Mouse (Mus musculus): ENCODE results near the gene Nfrkb.

The Nfrkb gene

GRCm38 (mm10) chr9:31428971-31429370 lies 43.0 kb downstream of the Nfrkb start:
- DNase-seq (ENCODE audit: low read depth) = no peak

- DNase-seq (ENCODE audit: low read depth) = no peak
These were observed 44.0 kb downstream of the Nfrkb start for GRCm38 (mm10) chr9:31430011-31430410.

GRCm38 (mm10) chr9:31431751-31432150 lies 45.8 kb downstream of the Nfrkb start:
- no peak for DNase-seq (ENCODE audit: low read depth)

- DNase-seq (ENCODE audit: low read depth) = no peak
These were observed 46.5 kb downstream of the Nfrkb start for GRCm38 (mm10) chr9:31432336-31432975.

- no peak for DNase-seq (ENCODE audit: low read depth)
These were observed 47.4 kb downstream of the Nfrkb start for GRCm38 (mm10) chr9:31433431-31433830.

- no peak for DNase-seq (ENCODE audit: low read depth)
These were observed 49.4 kb downstream of the Nfrkb start for GRCm38 (mm10) chr9:31435415-31435814.

- no peak for DNase-seq (ENCODE audit: low read depth)
These were observed 51.9 kb downstream of the Nfrkb start for GRCm38 (mm10) chr9:31437861-31438260.

- DNase-seq (ENCODE audit: low read depth) = no peak
These were observed 52.8 kb downstream of the Nfrkb start for GRCm38 (mm10) chr9:31438834-31439233.

- no peak for DNase-seq (ENCODE audit: low read depth)
These were observed 53.3 kb downstream of the Nfrkb start for GRCm38 (mm10) chr9:31439341-31439740.

- DNase-seq (ENCODE audit: low read depth) = no peak
These were observed 54.4 kb downstream of the Nfrkb start for GRCm38 (mm10) chr9:31440366-31440765.

- DNase-seq (ENCODE audit: low read depth) = no peak
These were observed 55.5 kb downstream of the Nfrkb start for GRCm38 (mm10) chr9:31441487-31441886.

GRCm38 (mm10) chr9:31444236-31444635 lies 58.2 kb downstream of the Nfrkb start:
- DNase-seq (ENCODE audit: low read depth) = no peak

- no peak for DNase-seq (ENCODE audit: low read depth)
These were observed 63.3 kb downstream of the Nfrkb start for GRCm38 (mm10) chr9:31449145-31449772.

- DNase-seq (ENCODE audit: low read depth) = no peak
These were observed 66.2 kb downstream of the Nfrkb start for GRCm38 (mm10) chr9:31452166-31452565.

- DNase-seq (ENCODE audit: low read depth) = no peak
These were observed 68.4 kb downstream of the Nfrkb start for GRCm38 (mm10) chr9:31454356-31454755.

- DNase-seq (ENCODE audit: low read depth) = no peak
These were observed 77.2 kb downstream of the Nfrkb start for GRCm38 (mm10) chr9:31463190-31463589.

- no peak for DNase-seq (ENCODE audit: low read depth)
These were observed 77.9 kb downstream of the Nfrkb start, which contains the start of gene Tmem45b for GRCm38 (mm10) chr9:31463692-31464474. Gene Tmem45b (minus strand): TSS chr9:31464462.

Data from naive thymus-derived CD4-positive, alpha-beta T cell, adult 2 months (primary cell).